Mouse (Mus musculus): ENCODE results near the gene Pth1r.

The Pth1r gene

DNA sequence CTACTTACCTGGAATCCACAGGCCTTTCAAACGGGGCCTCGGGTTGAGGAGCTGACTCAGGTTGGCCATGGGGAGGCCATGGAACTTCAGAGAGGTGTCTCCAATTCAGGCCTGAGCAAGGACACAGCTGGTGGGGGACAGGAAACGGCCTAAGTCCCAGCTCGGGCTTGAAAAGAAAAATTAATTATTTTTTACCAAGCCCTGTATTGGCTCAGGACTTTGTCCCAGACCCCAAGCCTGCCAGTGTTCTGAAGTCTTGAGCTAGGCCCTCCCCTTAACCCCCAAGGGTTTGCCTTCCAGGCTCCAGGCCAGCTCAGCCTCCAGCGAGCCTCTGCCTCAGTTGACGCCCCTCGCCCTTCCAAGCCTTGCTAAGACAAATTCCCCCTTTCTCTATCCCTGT lies at the start of gene Pth1r:
Gene Pth1r (minus strand): TSS at position 185 of the 400 bp plus-strand sequence.
- no peak for DNase-seq (ENCODE audit: extremely low read depth, low read depth, low spot score)

DNA sequence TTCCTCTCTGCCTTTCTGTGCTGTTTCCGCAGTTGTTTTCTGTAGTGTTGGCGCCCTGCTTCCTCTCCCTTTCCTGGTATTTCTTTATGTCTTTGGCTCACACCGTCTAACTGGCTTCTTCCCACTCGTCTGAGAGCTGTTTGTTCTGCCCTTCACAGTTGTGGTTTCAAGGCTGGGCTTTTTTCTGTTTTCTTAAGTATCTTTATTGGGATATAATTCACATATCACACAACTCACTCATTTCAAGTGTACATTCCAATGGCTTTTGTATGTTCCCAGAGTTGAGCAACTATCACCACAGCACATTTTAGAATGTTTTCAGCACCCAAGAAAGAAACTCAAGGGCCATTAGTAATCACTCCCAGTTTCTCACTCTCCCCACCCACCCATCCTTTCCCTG lies 43.5 kb upstream of the Pth1r start:
- DNase-seq (ENCODE audit: extremely low read depth, low read depth, low spot score) = no peak

GRCm38 (mm10) chr9:110788169-110788568 lies 41.2 kb upstream of the Pth1r start:
- no peak for DNase-seq (ENCODE audit: extremely low read depth, low read depth, low spot score)

DNA sequence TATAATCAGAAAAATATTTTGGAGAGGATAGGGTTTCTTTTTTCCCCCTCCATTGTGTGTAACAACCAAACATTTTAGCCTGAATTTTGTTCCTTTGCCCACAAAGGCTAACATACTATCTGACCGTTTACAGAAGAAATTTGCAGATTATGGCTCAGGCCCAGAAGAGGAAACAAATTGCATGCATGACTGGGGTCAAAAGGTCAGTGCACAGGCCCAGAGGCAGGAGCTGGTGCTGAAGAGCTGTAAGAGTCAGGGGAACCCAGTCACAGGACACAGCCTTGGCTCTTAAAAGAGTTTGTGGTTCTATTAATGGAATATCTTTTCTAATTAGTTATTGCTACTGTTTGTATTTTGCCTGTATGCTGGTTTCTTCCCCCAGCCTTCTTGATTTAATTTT lies 36.7 kb upstream of the Pth1r start:
- no peak for DNase-seq (ENCODE audit: extremely low read depth, low read depth, low spot score)

DNA sequence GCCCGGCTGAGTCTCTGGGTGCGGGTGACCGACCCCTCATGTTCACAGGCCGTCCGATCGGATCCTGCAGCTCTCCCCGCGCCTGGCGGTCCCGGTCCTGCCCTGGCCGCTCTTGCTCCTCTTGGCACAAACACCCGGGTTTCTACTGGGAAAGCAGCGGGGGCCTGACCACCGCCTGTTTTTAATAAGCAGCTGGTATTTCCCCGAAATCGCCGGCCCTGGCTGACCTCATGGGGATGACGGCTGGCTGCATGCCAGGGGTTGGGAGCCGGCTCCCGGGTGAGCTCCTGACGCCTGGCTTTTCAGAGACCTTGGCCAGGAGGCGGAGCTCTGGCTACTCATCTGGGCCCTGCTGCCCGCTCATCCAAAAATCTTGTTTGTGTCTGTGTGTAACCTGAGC lies 34.8 kb upstream of the Pth1r start:
- no peak for DNase-seq (ENCODE audit: extremely low read depth, low read depth, low spot score)

DNA sequence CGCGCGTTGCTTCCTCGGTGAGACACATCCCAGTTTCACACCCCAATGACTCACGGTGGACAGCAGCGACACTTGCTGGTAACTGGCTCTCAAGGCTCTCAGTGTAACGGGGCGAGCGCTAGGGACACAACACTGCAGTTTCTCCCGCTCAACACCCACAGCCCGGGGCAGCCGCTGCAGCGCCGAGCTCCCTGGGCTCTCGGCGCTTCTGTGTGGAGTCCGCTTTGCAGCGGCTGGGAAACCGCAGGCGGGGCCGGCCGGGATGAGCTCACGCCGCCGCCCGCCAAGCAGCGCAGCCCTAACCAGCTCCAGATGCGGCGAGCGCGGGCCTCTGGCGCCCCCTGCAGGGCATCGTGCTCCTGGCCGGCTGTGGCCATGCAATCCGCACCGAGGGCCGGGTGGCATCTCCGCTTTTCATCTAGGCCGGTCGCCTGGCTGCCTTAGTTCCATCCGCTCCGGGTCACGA lies 34.3 kb upstream of the Pth1r start:
- DNase-seq (ENCODE audit: extremely low read depth, low read depth, low spot score) = no peak

DNA sequence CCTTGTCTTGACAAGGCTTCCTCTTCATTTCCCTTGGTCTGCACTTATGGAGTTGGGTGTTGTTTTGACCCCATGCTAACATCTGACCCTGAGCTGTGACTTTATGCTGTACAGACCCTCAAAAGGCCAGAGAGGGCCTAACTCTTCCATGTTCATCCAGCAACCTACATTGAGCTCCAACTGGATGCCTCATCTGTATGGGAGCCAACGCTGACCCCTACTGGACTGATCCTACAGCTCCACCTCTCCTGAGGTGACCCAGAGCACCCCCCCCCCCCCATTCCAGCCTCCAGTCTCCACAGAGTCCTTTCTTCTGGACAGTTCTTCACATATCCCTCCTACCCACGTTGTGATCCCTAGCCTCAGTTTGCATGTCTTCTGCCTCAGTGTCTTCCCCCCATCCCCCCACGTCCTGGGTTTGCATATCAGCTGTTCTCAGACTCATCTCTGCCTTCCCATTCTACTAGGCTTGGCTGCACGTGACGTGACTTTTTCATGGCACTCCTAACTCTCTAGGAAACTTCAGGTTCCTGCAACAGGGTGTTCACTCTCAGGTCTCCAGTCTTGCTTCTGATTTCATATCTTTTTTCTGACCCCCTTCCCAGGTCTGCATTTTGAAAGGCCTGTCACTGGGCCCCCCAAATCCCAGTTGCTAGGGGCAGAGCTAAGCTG lies 32.4 kb upstream of the Pth1r start:
- no peak for DNase-seq (ENCODE audit: extremely low read depth, low read depth, low spot score)

DNA sequence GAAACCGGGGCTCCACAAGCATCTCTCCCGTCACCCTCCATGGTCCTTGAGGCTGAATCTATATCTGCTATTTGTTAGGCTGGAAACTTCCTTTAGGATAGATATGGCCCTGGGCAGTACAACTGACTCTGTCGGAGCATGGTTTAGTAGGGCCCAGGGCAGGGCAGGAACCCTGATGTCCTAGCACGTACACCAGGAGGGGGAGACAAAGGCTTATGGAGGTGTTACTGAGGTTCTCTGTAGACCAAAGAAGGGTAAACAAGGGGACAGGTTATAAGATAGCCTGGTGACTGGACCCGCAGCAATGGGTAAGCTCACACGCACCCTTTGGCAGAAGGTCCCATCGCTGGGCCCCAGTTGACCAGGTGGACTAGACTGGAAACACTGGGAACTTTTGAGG lies 31.6 kb upstream of the Pth1r start:
- no peak for DNase-seq (ENCODE audit: extremely low read depth, low read depth, low spot score)

- no peak for DNase-seq (ENCODE audit: extremely low read depth, low read depth, low spot score)
These were observed 31.2 kb upstream of the Pth1r start for GRCm38 (mm10) chr9:110778100-110778499.

DNA sequence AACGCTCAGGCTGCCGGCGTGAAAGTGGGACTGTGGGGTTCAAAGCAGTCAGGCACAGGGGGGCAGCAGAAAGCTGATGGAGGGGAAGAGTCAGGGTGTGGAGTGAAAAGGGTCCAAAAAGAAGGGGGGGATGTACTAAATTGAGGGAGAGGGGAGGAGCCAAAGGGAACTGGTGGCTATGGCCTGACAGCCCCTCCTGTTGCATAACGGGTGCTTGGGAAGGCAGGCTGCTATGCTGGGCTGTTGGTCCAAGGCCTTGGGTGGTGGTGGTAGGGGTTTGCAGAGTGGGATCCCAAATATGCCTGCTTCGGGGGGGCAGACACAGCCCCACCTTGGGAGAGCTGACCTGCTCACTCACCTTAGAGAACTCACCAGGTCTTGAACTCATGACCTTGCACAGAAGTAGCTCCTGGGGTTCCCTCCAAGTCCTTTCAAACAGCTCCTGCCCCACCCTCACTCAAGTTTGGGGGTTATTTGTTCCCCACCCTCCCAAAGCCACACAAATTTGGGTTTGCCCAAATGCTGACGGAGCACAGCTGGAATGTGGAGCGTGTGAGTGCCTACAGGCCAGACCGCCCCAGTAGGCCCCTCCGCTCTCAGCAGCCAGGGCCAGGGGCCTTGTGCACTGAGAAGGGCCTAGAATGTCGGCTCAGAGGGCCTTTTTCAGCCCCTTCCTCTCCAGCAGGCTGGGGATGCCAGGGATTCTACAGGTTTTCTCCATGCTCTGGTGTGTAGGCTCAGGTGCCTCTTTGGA lies 28.5 kb upstream of the Pth1r start:
- DNase-seq (ENCODE audit: extremely low read depth, low read depth, low spot score) = no peak

- DNase-seq (ENCODE audit: extremely low read depth, low read depth, low spot score) = no peak
These were observed 27.7 kb upstream of the Pth1r start for GRCm38 (mm10) chr9:110774403-110775268.

DNA sequence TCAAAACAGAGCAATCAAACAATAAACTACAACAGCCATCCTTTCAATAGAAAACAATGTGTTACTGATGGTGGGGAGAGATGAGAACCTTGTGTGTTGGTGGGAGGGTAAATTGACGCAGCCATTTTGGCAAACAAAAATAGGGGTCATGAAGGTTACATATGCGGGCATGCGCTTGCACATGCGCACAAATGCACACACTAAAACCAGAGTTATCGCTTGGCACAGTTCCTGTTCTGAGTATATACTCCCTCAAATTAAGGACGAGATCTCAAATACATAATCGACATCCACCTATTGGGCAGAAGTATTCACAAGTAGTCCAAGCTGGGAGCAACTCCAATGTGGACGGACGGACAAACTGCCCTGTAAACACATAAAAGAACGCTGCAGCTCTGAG lies 25.4 kb upstream of the Pth1r start:
- no peak for DNase-seq (ENCODE audit: extremely low read depth, low read depth, low spot score)

DNA sequence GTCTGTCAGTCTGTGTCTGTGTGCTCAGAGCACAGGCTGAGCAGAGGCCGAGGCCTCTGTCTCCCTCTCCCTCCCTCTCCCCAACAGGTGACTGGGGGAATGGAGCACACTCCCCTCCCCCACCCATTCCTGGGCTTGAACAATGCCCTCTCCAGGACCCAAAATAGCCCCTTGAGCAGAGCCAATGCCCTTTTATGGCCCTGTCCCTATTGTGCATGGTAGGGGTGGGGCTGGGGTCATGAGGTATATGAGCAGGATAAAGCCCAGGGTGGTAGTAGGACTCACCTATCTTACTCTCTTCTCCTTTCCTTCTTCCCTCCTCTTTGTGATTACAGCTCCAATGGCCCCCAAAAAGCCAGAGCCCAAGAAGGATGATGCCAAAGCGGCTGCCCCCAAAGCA lies 16.5 kb upstream of the Pth1r start:
- no peak for DNase-seq (ENCODE audit: extremely low read depth, low read depth, low spot score)

DNA sequence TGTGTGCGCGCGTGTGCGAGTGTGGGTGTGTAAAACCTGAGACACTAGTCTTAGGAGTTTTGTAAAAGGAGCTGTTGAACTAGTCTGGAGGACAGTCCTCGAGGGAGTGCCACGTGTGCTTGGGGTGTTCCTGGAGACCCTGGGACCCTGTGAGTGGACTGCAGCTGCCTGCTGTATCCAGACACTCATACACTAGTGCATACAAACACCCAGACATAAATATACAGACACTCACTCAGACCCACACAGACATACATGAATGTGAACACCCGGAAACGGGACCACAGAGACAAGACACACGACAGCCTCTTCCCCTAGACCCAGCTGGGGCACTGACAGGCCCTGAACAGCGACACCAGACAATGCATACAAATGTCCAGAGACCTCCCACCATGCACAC lies 15.8 kb upstream of the Pth1r start:
- DNase-seq (ENCODE audit: extremely low read depth, low read depth, low spot score) = no peak

- DNase-seq (ENCODE audit: extremely low read depth, low read depth, low spot score) = no peak
These were observed 13.9 kb upstream of the Pth1r start for GRCm38 (mm10) chr9:110760886-110761285.

GRCm38 (mm10) chr9:110759265-110759664 lies 12.3 kb upstream of the Pth1r start:
- no peak for DNase-seq (ENCODE audit: extremely low read depth, low read depth, low spot score)

GRCm38 (mm10) chr9:110758605-110759004 lies 11.7 kb upstream of the Pth1r start:
- DNase-seq (ENCODE audit: extremely low read depth, low read depth, low spot score) = no peak

DNA sequence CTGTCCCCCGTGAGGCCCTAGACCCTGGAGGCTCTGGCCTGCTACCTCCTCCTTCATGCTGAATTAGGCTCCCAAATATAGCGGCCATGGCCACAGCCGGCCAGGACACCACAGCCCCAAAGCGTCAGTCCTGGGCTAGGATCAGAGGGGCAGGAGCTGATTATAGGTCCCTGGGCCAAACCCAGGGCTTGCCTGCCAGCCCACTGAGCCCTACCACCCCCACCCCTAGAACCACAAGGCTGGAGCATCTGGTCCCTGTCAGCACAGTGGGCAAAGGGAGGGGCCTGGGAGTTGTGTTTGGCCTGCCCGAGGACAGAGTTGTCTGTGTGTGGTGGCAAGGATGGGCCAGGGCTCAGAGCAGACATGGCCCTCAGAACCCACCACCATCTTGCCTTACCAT lies 10.9 kb upstream of the Pth1r start:
- DNase-seq (ENCODE audit: extremely low read depth, low read depth, low spot score) = no peak

GRCm38 (mm10) chr9:110753773-110754172 lies 6.8 kb upstream of the Pth1r start:
- DNase-seq (ENCODE audit: extremely low read depth, low read depth, low spot score) = no peak

- DNase-seq (ENCODE audit: extremely low read depth, low read depth, low spot score) = no peak
These were observed 6.0 kb upstream of the Pth1r start for GRCm38 (mm10) chr9:110752917-110753435.

DNA sequence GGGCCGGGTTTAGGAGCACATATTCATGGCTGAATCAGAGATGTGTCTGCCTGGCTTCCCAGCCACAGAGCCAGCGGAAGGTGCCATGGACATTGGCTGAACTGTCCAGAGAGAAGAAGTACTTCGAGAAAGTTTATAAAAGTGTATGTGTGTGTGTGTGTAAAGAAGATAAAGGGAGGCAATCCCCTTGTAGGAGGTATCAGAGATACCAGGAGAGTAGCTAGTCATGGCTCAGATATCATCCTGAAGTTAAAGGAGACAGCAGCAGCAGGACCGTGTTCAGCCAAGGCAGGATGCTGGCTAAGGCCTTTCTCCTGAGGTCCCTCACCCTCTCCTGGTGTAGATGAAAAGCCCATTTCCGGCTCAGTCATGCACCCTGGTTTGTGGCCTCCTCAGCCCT lies 4.5 kb upstream of the Pth1r start:
- no peak for DNase-seq (ENCODE audit: extremely low read depth, low read depth, low spot score)

Data from fat pad, adult 2 months (tissue).